Mouse (Mus musculus) hindbrain, embryonic 12.5 days (tissue): ENCODE data around the gene Hmcn1. TPM values are rescaled to one million over a fixed set of nuclear protein-coding genes. Genes with fewer than 3 reads are reported as not detected.
A peak's percentile ranks its signal among the peaks of the same experiment; 100 is the strongest.

ENCODE experiments used
- ATAC-seq: fragments of 200-750 bp; cut with Nextera tagmentation; 2 replicates; pipeline ENCODE4 v1.8.0; 2017; ENCODE audit warnings: moderate TSS enrichment; ENCODE audit not compliant: low FRiP score
- H3K27ac ChIP-seq: fragments of 300-500 bp; sonication (generic); 2 replicates; pipeline ENCODE4 v1.5.1; 2016; ENCODE audit warnings: mild to moderate bottlenecking
- H3K27me3 ChIP-seq: fragments of 300-500 bp; sonication (generic); 2 replicates; pipeline ENCODE4 v1.6.1; 2016; ENCODE audit warnings: mild to moderate bottlenecking
- H3K36me3 ChIP-seq: fragments of 300-500 bp; sonication (generic); 2 replicates; pipeline ENCODE4 v1.6.1; 2016; ENCODE audit warnings: mild to moderate bottlenecking
- H3K4me1 ChIP-seq: fragments of 300-500 bp; sonication (generic); 2 replicates; pipeline ENCODE4 v1.6.1; 2016
- H3K4me2 ChIP-seq: fragments of 300-500 bp; sonication (generic); replicated peaks from 2 replicates; pipeline ENCODE4 v1.6.1; 2016; ENCODE audit warnings: mild to moderate bottlenecking
- H3K4me3 ChIP-seq: fragments of 300-500 bp; sonication (generic); 2 replicates; pipeline ENCODE4 v1.5.1; 2016; ENCODE audit warnings: mild to moderate bottlenecking
- H3K9ac ChIP-seq: fragments of 300-500 bp; sonication (generic); 2 replicates; pipeline ENCODE4 v1.6.1; 2016; ENCODE audit warnings: mild to moderate bottlenecking, moderate library complexity
- H3K9me3 ChIP-seq: fragments of 300-500 bp; sonication (generic); replicated peaks from 2 replicates; pipeline ENCODE4 v1.6.1; 2016; ENCODE audit warnings: mild to moderate bottlenecking
- whole genome bisulfite sequencing: fragments of 180-500 bp; shearing (Covaris S2); methylation state at CpG from one replicate; pipeline ENCODE4 v1.1.7; 2016; 5-methylcytosine and 5-hydroxymethylcytosine counted together
- polyA plus RNA-seq: library from polyadenylated mRNA; unstranded; fragments of >200 nt; fragmentation: Nextera tagmentation; extraction: Ambion mirVana; gene quantifications from 2 replicates; pipeline ENCODE4 v1.2.1, GENCODE M21; 2016

The Hmcn1 gene
- polyA plus RNA-seq, 1 experiment from 2014 or later, result 14.0 TPM

- Histone ChIP-seq H3K9me3 (no peaks in the 10 kb centered on the region), H3K4me2 (no peak overlapping the region), H3K9ac (no peak overlapping the region), H3K4me1 (no peaks in the 10 kb centered on the region), H3K4me3 (no peak overlapping the region), H3K36me3 (no peaks in the 10 kb centered on the region), H3K27me3 (no peaks in the 10 kb centered on the region), H3K27ac (no peak overlapping the region)
- 83% methylated on average over 15 of the region's 15 CpGs for WGBS
- no peak for ATAC-seq
These were observed 312.2 kb downstream of the Hmcn1 start for GRCm38 (mm10) chr1:150681006-150681405.

GRCm38 (mm10) chr1:150680345-150680744, 312.9 kb downstream of the Hmcn1 start:
- Histone ChIP-seq H3K9me3 (no peaks in the 10 kb centered on the region), H3K9ac (no peak overlapping the region), H3K27ac (no peak overlapping the region), H3K4me3 (no peak overlapping the region), H3K4me2 (no peak overlapping the region), H3K36me3 (no peaks in the 10 kb centered on the region), H3K27me3 (no peaks in the 10 kb centered on the region), H3K4me1 (no peaks in the 10 kb centered on the region)
- no peak for ATAC-seq
- 78% methylated on average over 4 of the region's 4 CpGs for WGBS

- H3K36me3 ChIP-seq, result 0 out of 2 replicates have a peak, but pooled peaks cover 4% of the 10 kb centered on the region
- WGBS, result 96% methylated on average over 1 of the region's 1 CpGs
- H3K4me1 ChIP-seq, result no peaks in the 10 kb centered on the region
- no peak overlapping the region for H3K9ac ChIP-seq
- no peak overlapping the region for H3K27ac ChIP-seq
- no peak overlapping the region for H3K4me2 ChIP-seq
- no peak for ATAC-seq
- no peaks in the 10 kb centered on the region for H3K27me3 ChIP-seq
- H3K4me3 ChIP-seq, result no peak overlapping the region
- no peaks in the 10 kb centered on the region for H3K9me3 ChIP-seq
These were observed 347.9 kb downstream of the Hmcn1 start for GRCm38 (mm10) chr1:150645314-150645713.

GRCm38 (mm10) chr1:150639522-150639921, 353.7 kb downstream of the Hmcn1 start:
- H3K27me3 ChIP-seq, result no peaks in the 10 kb centered on the region
- no peaks in the 10 kb centered on the region for H3K4me1 ChIP-seq
- H3K36me3 ChIP-seq, result no peaks in the 10 kb centered on the region
- H3K4me3 ChIP-seq, result no peak overlapping the region
- no peak for ATAC-seq
- 65% methylated on average over 6 of the region's 6 CpGs for WGBS
- H3K27ac ChIP-seq, result no peak overlapping the region
- H3K4me2 ChIP-seq, result no peak overlapping the region
- no peaks in the 10 kb centered on the region for H3K9me3 ChIP-seq
- H3K9ac ChIP-seq, result no peak overlapping the region

GRCm38 (mm10) chr1:150632506-150632905, 360.7 kb downstream of the Hmcn1 start:
- no peak for ATAC-seq
- 65% methylated on average over 4 of the region's 4 CpGs for WGBS

GRCm38 (mm10) chr1:150631856-150632171, 361.4 kb downstream of the Hmcn1 start:
- Histone ChIP-seq H3K4me3 (no peak overlapping the region), H3K9ac (no peak overlapping the region), H3K36me3 (no peaks in the 10 kb centered on the region), H3K4me1 (no peaks in the 10 kb centered on the region), H3K27me3 (no peaks in the 10 kb centered on the region), H3K4me2 (no peak overlapping the region), H3K27ac (no peak overlapping the region), H3K9me3 (no peaks in the 10 kb centered on the region)
- no peak for ATAC-seq
- WGBS, result 90% methylated on average over 3 of the region's 3 CpGs

More at GRCm38 (mm10) chr1:150632506-150632905, 360.7 kb downstream of the Hmcn1 start:
- no peaks in the 10 kb centered on the region for H3K36me3 ChIP-seq
- no peaks in the 10 kb centered on the region for H3K27me3 ChIP-seq
- no peak overlapping the region for H3K4me3 ChIP-seq
- H3K4me2 ChIP-seq, result no peak overlapping the region
- no peak overlapping the region for H3K9ac ChIP-seq
- no peak overlapping the region for H3K27ac ChIP-seq
- H3K4me1 ChIP-seq, result no peaks in the 10 kb centered on the region
- no peaks in the 10 kb centered on the region for H3K9me3 ChIP-seq

DNA sequence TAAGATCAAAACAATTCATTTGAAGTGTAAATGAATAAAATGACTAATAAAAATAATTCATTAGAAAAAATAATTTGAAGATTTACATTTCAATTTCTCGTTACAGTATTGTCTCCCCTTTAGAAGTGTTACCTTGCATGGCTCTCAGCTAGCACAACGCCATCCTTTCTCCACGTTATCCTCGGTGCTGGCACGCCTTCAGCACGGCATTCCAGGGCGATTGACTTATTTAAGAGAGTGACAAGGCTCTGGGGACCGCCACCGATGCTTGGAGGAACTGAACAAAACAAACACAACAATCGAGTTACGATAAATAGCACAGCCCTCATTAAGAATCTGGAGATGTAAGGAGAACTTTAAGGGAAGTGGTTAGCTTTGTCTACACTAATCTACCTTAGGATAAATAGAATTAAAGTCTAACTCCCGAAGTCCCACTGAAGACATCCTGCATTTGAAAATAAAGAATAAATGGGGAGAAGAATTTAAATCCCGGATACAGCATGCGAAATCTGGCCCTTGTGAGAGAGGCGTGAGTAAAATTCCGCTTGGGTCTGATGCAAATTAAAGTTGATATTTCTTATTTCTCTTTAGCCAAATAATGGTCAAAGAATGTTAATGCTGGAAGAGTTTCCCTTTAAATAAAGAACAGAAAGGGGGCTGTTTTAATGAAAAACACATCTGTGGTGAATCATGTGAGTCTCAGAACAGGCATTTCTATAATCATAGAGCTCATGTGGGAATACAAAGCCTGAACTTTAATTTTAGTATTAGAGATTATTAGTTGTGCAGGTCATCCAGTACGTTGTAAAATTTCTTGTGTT, 362.0 kb downstream of the Hmcn1 start:
- Histone ChIP-seq H3K9ac (no peak overlapping the region), H3K4me2 (no peak overlapping the region), H3K4me3 (no peak overlapping the region), H3K27me3 (no peaks in the 10 kb centered on the region), H3K4me1 (no peaks in the 10 kb centered on the region), H3K36me3 (no peaks in the 10 kb centered on the region), H3K9me3 (no peaks in the 10 kb centered on the region), H3K27ac (no peak overlapping the region)
- no peak for ATAC-seq
- 78% methylated on average over 17 of the region's 17 CpGs for WGBS

GRCm38 (mm10) chr1:150623226-150623625, 370.0 kb downstream of the Hmcn1 start:
- 97% methylated on average over 2 of the region's 2 CpGs for WGBS
- H3K4me1 ChIP-seq, result no peaks in the 10 kb centered on the region
- H3K27me3 ChIP-seq, result no peaks in the 10 kb centered on the region
- ATAC-seq, result no peak
- no peak overlapping the region for H3K9ac ChIP-seq
- no peaks in the 10 kb centered on the region for H3K9me3 ChIP-seq
- no peak overlapping the region for H3K4me3 ChIP-seq
- H3K4me2 ChIP-seq, result no peak overlapping the region
- no peaks in the 10 kb centered on the region for H3K36me3 ChIP-seq
- H3K27ac ChIP-seq, result no peak overlapping the region

DNA sequence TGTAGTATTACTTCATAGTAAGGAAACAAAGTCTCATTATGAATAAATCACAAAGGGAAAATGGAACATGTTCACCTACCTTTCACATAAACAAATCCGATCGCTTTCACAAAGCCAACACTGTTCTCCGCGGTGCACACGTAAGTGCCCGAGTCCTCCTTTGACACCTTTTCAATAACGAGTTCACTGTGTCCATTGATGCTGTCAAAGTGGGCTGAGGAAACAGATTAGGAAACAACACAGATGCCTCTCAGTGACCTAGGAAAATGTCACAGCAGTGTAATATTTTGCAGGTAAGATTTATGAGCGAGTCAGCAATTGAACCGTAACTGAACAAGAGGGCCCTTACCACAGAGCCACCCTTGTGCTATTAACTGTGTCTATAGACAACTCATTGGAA, 382.7 kb downstream of the Hmcn1 start:
- 80% methylated on average over 9 of the region's 9 CpGs for WGBS
- H3K4me1 ChIP-seq, result no peaks in the 10 kb centered on the region
- H3K27me3 ChIP-seq, result no peaks in the 10 kb centered on the region
- ATAC-seq, result no peak
- H3K4me3 ChIP-seq, result no peak overlapping the region
- H3K36me3 ChIP-seq, result no peaks in the 10 kb centered on the region
- no peaks in the 10 kb centered on the region for H3K9me3 ChIP-seq
- H3K27ac ChIP-seq, result no peak overlapping the region
- no peak overlapping the region for H3K9ac ChIP-seq
- no peak overlapping the region for H3K4me2 ChIP-seq

DNA sequence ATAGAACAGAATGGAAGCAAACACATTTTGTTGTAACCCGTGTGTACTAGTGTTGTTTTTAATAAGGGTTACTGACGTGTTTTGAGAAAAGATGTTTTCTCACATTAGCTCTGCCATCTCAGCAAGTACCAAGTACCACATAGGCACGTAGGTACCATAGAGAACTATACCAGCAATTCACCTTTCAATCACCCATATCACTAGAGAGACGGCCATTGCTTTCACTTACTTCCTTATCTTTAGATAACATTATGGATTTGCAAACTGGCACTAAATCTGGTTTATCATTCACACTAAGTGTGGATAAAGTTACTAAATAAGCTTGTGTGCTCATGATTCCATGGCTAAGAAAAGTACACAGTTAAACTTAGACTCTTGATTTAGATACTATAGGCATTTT, 387.1 kb downstream of the Hmcn1 start:
- 93% methylated on average over 4 of the region's 4 CpGs for WGBS
- no peak overlapping the region for H3K4me3 ChIP-seq
- no peaks in the 10 kb centered on the region for H3K9me3 ChIP-seq
- H3K4me1 ChIP-seq, result no peaks in the 10 kb centered on the region
- H3K4me2 ChIP-seq, result no peak overlapping the region
- no peak for ATAC-seq
- no peaks in the 10 kb centered on the region for H3K36me3 ChIP-seq
- no peak overlapping the region for H3K9ac ChIP-seq
- no peaks in the 10 kb centered on the region for H3K27me3 ChIP-seq
- no peak overlapping the region for H3K27ac ChIP-seq

GRCm38 (mm10) chr1:150593614-150594013, 399.6 kb downstream of the Hmcn1 start:
- Histone ChIP-seq H3K4me1 (no peaks in the 10 kb centered on the region), H3K9me3 (no peaks in the 10 kb centered on the region), H3K36me3 (no peaks in the 10 kb centered on the region), H3K4me2 (no peak overlapping the region), H3K27me3 (peaks cover 8% of the 10 kb centered on the region), H3K9ac (no peak overlapping the region), H3K27ac (no peak overlapping the region), H3K4me3 (no peak overlapping the region)
- 92% methylated on average over 13 of the region's 13 CpGs for WGBS
- ATAC-seq, result no peak

- H3K36me3 ChIP-seq, result no peaks in the 10 kb centered on the region
- no peak overlapping the region for H3K4me3 ChIP-seq
- H3K9ac ChIP-seq, result no peak overlapping the region
- no peak overlapping the region for H3K4me2 ChIP-seq
- H3K27ac ChIP-seq, result no peak overlapping the region
- ATAC-seq, result no peak
- no peaks in the 10 kb centered on the region for H3K9me3 ChIP-seq
- H3K27me3 ChIP-seq, result peaks cover 16% of the 10 kb centered on the region
- 27% methylated on average over 2 of the region's 2 CpGs for WGBS
- no peaks in the 10 kb centered on the region for H3K4me1 ChIP-seq
These were observed 402.0 kb downstream of the Hmcn1 start for GRCm38 (mm10) chr1:150591253-150591652.

DNA sequence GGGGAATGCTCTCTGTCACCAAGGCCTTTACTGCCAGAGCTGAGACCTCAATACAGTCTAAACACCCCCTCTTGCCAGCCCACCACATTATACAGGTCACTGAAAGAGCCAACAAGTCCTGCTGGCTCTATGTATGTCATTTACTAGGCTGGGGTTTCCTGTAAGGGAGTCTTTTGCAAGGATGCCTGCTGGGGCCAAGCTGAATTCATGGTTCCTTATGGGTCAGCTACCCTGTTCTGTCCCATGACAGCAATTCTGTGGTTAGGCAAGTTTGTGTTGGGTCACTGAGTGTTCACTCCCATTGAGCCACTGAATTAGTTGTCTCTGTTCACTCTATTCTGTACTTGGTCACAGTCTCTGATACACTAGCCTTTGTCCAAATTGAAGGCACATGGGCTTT, 405.8 kb downstream of the Hmcn1 start:
- H3K9me3 ChIP-seq, result no peaks in the 10 kb centered on the region
- peaks cover 46% of the 10 kb centered on the region for H3K27me3 ChIP-seq
- peaks cover 5% of the 10 kb centered on the region for H3K4me1 ChIP-seq
- peak; percentile 75 for ATAC-seq
- H3K4me3 ChIP-seq, result no peak overlapping the region
- no peak overlapping the region for H3K9ac ChIP-seq
- H3K36me3 ChIP-seq, result no peaks in the 10 kb centered on the region
- H3K4me2 ChIP-seq, result no peak overlapping the region
- no peak overlapping the region for H3K27ac ChIP-seq
